Mouse (Mus musculus) liver, embryonic 12.5 days (tissue): ENCODE results near the gene Mkks. TPM values are rescaled to one million over a fixed set of nuclear protein-coding genes. Genes with fewer than 3 reads are reported as not detected.

ENCODE experiments used
- ATAC-seq: fragments of 200-750 bp; cut with Nextera tagmentation; 2 replicates; pipeline ENCODE4 v1.8.0; 2017; ENCODE audit warnings: moderate number of reproducible peaks, mild to moderate bottlenecking, moderate library complexity
- H3K27ac ChIP-seq: fragments of 300-500 bp; sonication (generic); 2 replicates; pipeline ENCODE4 v1.5.1; 2016; ENCODE audit warnings: mild to moderate bottlenecking
- H3K27me3 ChIP-seq: fragments of 300-500 bp; sonication (generic); replicated peaks from 2 replicates; pipeline ENCODE4 v1.6.1; 2016; ENCODE audit warnings: mild to moderate bottlenecking, moderate library complexity
- H3K36me3 ChIP-seq: fragments of 300-500 bp; sonication (generic); 2 replicates; pipeline ENCODE4 v1.6.1; 2016; ENCODE audit warnings: mild to moderate bottlenecking, moderate library complexity
- H3K4me1 ChIP-seq: fragments of 300-500 bp; sonication (generic); 2 replicates; pipeline ENCODE4 v1.6.1; 2016
- H3K4me2 ChIP-seq: fragments of 300-500 bp; sonication (generic); 2 replicates; pipeline ENCODE4 v1.6.1; 2016; ENCODE audit warnings: mild to moderate bottlenecking, moderate library complexity
- H3K4me3 ChIP-seq: fragments of 300-500 bp; sonication (generic); 2 replicates; pipeline ENCODE4 v1.5.1; 2016; ENCODE audit warnings: mild to moderate bottlenecking, moderate library complexity
- H3K9ac ChIP-seq: fragments of 300-500 bp; sonication (generic); 2 replicates; pipeline ENCODE4 v1.6.1; 2016; ENCODE audit warnings: mild to moderate bottlenecking, moderate library complexity
- H3K9me3 ChIP-seq: fragments of 300-500 bp; sonication (generic); replicated peaks from 2 replicates; pipeline ENCODE4 v1.6.1; 2016; ENCODE audit warnings: mild to moderate bottlenecking, moderate library complexity
- WGBS: fragments of 180-500 bp; shearing (Covaris S2); methylation state at CpG from one replicate; pipeline ENCODE4 v1.1.7; 2016; ENCODE audit not compliant: insufficient replicate concordance; 5-methylcytosine and 5-hydroxymethylcytosine counted together
- polyA plus RNA-seq: library from polyadenylated mRNA; unstranded; fragments of >200 nt; fragmentation: Nextera tagmentation; extraction: Ambion mirVana; gene quantifications from 2 replicates; pipeline ENCODE4 v1.2.1, GENCODE M21; 2016

Mkks gene
- 6.9 and 7.1 TPM in 2 replicates for polyA plus RNA-seq

GRCm38 (mm10) chr2:136891068-136891950 lies at the start of gene Mkks, which contains the start of the genes Slx4ip and AL731706.1:
Gene Mkks (minus strand): TSS chr2:136891389.
Gene Slx4ip (plus strand): TSS chr2:136891218.
Gene AL731706.1 (minus strand): TSS chr2:136891389.
- peak; percentile 93 for ATAC-seq
- under 1% methylated on average over 49 of the region's 49 CpGs for WGBS
- Histone ChIP-seq H3K27me3 (no peaks in the 10 kb centered on the region), H3K4me2 (peak within 1 kb of the TSS; percentile 67), H3K4me1 (peaks cover 34% of the 10 kb centered on the region), H3K36me3 (no peaks in the 10 kb centered on the region), H3K9me3 (no peaks in the 10 kb centered on the region), H3K4me3 (peak within 1 kb of the TSS; percentile 78), H3K9ac (peak within 1 kb of the TSS; percentile 79), H3K27ac (peak within 1 kb of the TSS; percentile 90)

DNA sequence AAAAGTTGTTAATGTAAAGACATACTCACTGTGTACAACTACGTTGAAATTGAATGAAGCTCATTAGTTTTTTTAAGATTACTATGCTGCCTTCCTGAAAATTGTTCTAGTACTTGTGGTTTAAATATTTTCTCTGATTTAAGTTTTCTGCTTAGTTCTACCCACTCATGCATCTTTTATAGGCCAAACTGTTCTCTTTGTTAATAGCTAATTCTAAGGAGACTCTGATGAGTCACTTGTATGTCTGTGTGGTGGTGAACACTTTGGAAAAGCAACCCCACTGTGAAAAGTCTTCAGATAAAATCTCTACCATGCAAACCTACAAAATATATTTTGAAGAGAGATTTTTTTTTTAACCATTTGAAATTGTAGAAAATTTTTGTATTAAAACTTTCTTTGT lies 47.1 kb upstream of the Mkks start:
- WGBS: 67% methylated on average over 1 of the region's 1 CpGs
- no peak for ATAC-seq
- H3K4me2 ChIP-seq: no peak overlapping the region

DNA sequence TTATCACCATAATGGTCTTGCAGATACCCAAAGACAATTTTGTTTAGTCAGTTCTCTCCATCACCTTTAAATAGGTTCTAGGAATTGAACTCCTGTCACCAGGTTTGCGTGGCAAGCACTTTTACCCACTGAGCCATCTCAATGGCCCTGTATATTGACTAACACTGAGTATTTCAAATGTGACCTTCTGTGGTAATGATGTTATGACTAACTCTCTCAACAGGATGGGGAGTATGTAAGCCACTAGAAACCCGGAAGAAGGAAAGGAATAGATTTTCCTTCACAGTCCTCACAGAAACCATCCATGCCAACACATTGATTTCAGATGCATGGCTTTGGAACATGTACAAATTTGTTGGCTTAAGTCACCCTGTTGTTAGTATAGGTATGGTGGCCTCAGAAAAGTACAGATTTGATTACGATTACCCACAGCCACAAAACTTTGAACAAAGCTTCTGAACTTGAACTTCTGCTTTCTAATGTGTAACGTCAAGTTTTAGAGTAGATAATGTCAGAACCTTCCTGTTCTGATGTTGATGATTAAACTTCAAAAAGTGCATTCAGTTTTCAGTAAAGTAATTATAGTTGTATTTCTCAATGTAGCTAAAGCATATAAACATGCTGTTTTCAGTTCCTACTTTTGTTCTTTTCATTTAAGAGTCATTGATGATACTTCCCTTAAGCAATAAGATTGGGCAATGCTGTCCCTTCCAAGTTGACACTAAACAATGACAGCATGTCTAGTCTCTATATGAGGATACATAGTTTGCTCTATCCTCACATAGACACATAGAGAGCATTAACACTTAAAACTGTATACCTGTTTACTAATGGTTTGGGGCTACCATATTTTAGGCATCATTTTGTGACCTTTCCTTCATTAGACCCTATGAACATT lies 45.5 kb upstream of the Mkks start:
- ATAC-seq: no peak
- no peak overlapping the region for H3K4me2 ChIP-seq
- no peaks in the 10 kb centered on the region for H3K27me3 ChIP-seq
- no peak overlapping the region for H3K4me3 ChIP-seq
- H3K9ac ChIP-seq: no peak overlapping the region
- no peaks in the 10 kb centered on the region for H3K36me3 ChIP-seq
- no peak overlapping the region for H3K27ac ChIP-seq
- H3K4me1 ChIP-seq: no peaks in the 10 kb centered on the region
- WGBS: 50% methylated on average over 4 of the region's 4 CpGs
- no peaks in the 10 kb centered on the region for H3K9me3 ChIP-seq

More for the DNA sequence above, 47.1 kb upstream of the Mkks start:
- H3K9ac ChIP-seq: no peak overlapping the region
- no peaks in the 10 kb centered on the region for H3K27me3 ChIP-seq
- no peak overlapping the region for H3K27ac ChIP-seq
- no peaks in the 10 kb centered on the region for H3K36me3 ChIP-seq
- no peaks in the 10 kb centered on the region for H3K9me3 ChIP-seq
- H3K4me3 ChIP-seq: no peak overlapping the region
- no peaks in the 10 kb centered on the region for H3K4me1 ChIP-seq

GRCm38 (mm10) chr2:136921003-136921408 lies 29.8 kb upstream of the Mkks start:
- Histone ChIP-seq H3K36me3 (no peaks in the 10 kb centered on the region), H3K4me2 (peak overlapping the region; percentile 53), H3K27me3 (no peaks in the 10 kb centered on the region), H3K4me3 (peak overlapping the region; percentile 22; the same call in 1 of the 2 replicates), H3K4me1 (peaks cover 30% of the 10 kb centered on the region), H3K9me3 (no peaks in the 10 kb centered on the region), H3K9ac (0 out of 2 replicates have a peak overlapping the region, but pooled peaks have one; percentile 27), H3K27ac (peak overlapping the region; percentile 88)
- ATAC-seq: peak; percentile 98
- WGBS: 43% methylated on average over 4 of the region's 4 CpGs

DNA sequence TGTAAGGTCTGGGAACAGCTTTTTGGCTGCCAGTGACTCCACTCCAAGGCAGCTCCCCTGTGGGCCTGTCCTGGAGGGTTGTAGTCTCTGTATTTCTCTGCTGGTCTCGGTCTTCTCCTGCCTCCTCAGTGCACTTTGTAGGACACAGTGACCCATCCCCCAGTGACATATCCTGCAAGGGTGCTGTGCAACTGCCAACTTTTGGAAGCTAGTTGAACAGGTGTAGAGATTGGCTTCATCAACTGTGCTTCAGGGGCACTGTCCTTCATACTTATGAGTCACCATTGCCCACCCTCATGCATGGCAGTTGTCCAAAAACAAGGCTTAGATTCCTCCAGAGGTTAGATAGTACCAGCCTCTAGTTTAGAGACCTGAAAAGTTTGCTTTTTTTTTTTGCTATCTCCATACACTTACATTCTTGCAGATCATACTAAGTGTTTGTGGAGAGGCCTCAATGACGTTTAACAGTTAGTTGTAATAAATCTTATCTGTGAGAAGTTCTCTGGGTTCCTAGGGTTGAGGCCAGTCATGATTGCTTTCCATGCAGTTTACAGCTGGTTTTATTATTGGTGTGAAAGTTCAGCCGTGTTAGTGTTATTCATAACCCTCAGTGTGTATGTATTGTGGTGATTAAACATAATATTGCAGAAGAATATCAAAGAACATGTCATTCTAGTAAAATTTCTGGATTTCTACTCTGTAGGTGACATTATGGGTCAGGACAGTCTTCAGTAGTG lies 29.2 kb upstream of the Mkks start:
- H3K4me3 ChIP-seq: no peak overlapping the region
- H3K27me3 ChIP-seq: no peaks in the 10 kb centered on the region
- H3K9ac ChIP-seq: no peak overlapping the region
- peak overlapping the region; percentile 88 for H3K27ac ChIP-seq
- peak overlapping the region; percentile 53 for H3K4me2 ChIP-seq
- WGBS: 66% methylated on average over 3 of the region's 3 CpGs
- H3K9me3 ChIP-seq: no peaks in the 10 kb centered on the region
- peaks cover 30% of the 10 kb centered on the region for H3K4me1 ChIP-seq
- H3K36me3 ChIP-seq: no peaks in the 10 kb centered on the region
- ATAC-seq: peak; percentile 23; the same call in 1 of the 2 replicates

GRCm38 (mm10) chr2:136919433-136919832 lies 28.2 kb upstream of the Mkks start:
- H3K9me3 ChIP-seq: no peaks in the 10 kb centered on the region
- H3K4me3 ChIP-seq: no peak overlapping the region
- H3K4me1 ChIP-seq: peaks cover 30% of the 10 kb centered on the region
- no peaks in the 10 kb centered on the region for H3K36me3 ChIP-seq
- H3K4me2 ChIP-seq: no peak overlapping the region
- no peaks in the 10 kb centered on the region for H3K27me3 ChIP-seq
- H3K27ac ChIP-seq: peak overlapping the region; percentile 37
- ATAC-seq: no peak
- 67% methylated on average over 1 of the region's 1 CpGs for WGBS
- H3K9ac ChIP-seq: no peak overlapping the region

DNA sequence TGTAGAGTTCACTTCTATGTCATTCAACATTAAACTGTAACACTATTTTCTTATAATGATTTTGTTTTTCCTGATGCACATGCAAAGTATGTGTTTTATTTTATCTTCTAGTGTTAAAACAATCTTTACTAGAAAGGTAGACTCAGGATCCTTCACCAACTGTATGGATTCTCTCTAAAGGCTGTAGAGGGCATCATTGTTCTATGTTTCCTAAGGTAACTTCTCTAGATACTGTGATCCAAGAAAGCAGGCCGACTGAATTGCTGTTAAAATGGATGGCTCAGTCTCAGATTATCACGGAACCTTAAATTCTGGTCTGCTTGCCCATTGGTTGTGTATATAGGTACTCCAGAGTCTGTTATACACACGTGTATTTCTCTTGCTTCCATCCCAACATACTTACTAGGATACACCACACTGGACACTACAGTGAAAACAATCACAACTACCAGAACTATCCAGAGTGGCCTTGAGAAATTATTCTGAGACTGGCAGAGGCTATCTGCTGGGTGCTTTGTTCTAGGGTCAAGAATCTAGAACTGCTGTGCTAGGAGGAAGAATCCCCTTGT lies 23.2 kb upstream of the Mkks start:
- no peaks in the 10 kb centered on the region for H3K36me3 ChIP-seq
- no peak overlapping the region for H3K4me3 ChIP-seq
- no peak overlapping the region for H3K9ac ChIP-seq
- H3K27me3 ChIP-seq: no peaks in the 10 kb centered on the region
- no peaks in the 10 kb centered on the region for H3K9me3 ChIP-seq
- peaks cover 14% of the 10 kb centered on the region for H3K4me1 ChIP-seq
- no peak for ATAC-seq
- H3K27ac ChIP-seq: no peak overlapping the region
- no peak overlapping the region for H3K4me2 ChIP-seq
- WGBS: 64% methylated on average over 3 of the region's 3 CpGs

DNA sequence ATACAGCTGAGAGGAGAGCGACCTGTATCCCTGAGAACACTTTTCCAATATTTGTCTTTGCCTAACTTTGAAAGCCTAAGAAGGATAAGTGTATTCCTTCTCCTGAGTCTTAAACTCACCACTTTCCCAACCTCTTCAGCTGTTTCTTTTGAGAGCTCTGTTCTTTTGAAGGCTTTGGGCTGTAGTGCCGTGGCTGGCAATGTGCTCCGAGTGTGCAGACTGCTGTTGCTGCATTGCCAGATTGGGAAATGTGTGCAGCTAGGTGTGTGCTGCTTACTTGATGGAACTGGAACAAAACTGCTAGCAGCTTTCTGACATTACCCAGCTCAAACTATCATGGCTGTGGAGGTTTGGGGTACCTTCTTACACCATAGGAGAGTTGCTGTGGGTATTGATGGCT lies 21.8 kb upstream of the Mkks start:
- Histone ChIP-seq H3K9ac (no peak overlapping the region), H3K36me3 (no peaks in the 10 kb centered on the region), H3K4me1 (peaks cover 16% of the 10 kb centered on the region), H3K4me3 (no peak overlapping the region), H3K4me2 (no peak overlapping the region), H3K27me3 (no peaks in the 10 kb centered on the region), H3K27ac (no peak overlapping the region), H3K9me3 (no peaks in the 10 kb centered on the region)
- WGBS: 72% methylated on average over 3 of the region's 3 CpGs
- ATAC-seq: no peak

- H3K4me2 ChIP-seq: no peak overlapping the region
- 25% methylated on average over 4 of the region's 4 CpGs for WGBS
- no peak overlapping the region for H3K4me3 ChIP-seq
- H3K27ac ChIP-seq: 0 out of 2 replicates have a peak overlapping the region, but pooled peaks have one; percentile 26
- no peaks in the 10 kb centered on the region for H3K9me3 ChIP-seq
- H3K4me1 ChIP-seq: peaks cover 16% of the 10 kb centered on the region
- no peaks in the 10 kb centered on the region for H3K36me3 ChIP-seq
- no peak for ATAC-seq
- H3K27me3 ChIP-seq: no peaks in the 10 kb centered on the region
- no peak overlapping the region for H3K9ac ChIP-seq
Observed at GRCm38 (mm10) chr2:136911958-136912411, 20.8 kb upstream of the Mkks start.

GRCm38 (mm10) chr2:136909298-136909697 lies 18.1 kb upstream of the Mkks start:
- ATAC-seq: peak; percentile 80
- no peak overlapping the region for H3K27ac ChIP-seq
- H3K27me3 ChIP-seq: no peaks in the 10 kb centered on the region
- H3K9me3 ChIP-seq: no peaks in the 10 kb centered on the region
- 50% methylated on average over 2 of the region's 2 CpGs for WGBS
- peaks cover 11% of the 10 kb centered on the region for H3K36me3 ChIP-seq
- H3K4me2 ChIP-seq: no peak overlapping the region
- no peak overlapping the region for H3K4me3 ChIP-seq
- peaks cover 10% of the 10 kb centered on the region for H3K4me1 ChIP-seq
- H3K9ac ChIP-seq: no peak overlapping the region

GRCm38 (mm10) chr2:136908596-136908995 lies 17.4 kb upstream of the Mkks start:
- 76% methylated on average over 3 of the region's 3 CpGs for WGBS

More at GRCm38 (mm10) chr2:136908596-136908995, 17.4 kb upstream of the Mkks start:
- H3K4me3 ChIP-seq: no peak overlapping the region
- no peak overlapping the region for H3K4me2 ChIP-seq
- H3K27ac ChIP-seq: no peak overlapping the region
- no peaks in the 10 kb centered on the region for H3K9me3 ChIP-seq
- H3K36me3 ChIP-seq: peaks cover 11% of the 10 kb centered on the region
- H3K4me1 ChIP-seq: peaks cover 12% of the 10 kb centered on the region
- H3K9ac ChIP-seq: no peak overlapping the region
- no peak for ATAC-seq
- H3K27me3 ChIP-seq: no peaks in the 10 kb centered on the region
